Mouse (Mus musculus): Measurements from ENCODE around the gene Fam72a.

Gene Fam72a

GRCm38 (mm10) chr1:131578943-131579680 is 51.4 kb downstream of the Fam72a start:
- CTCF ChIA-PET = no interaction called here

- CTCF ChIA-PET = no interaction called here
These were observed 52.7 kb downstream of the Fam72a start for GRCm38 (mm10) chr1:131580389-131580788.

- CTCF ChIA-PET = no interaction called here
These were observed 55.9 kb downstream of the Fam72a start for GRCm38 (mm10) chr1:131583598-131583997.

DNA sequence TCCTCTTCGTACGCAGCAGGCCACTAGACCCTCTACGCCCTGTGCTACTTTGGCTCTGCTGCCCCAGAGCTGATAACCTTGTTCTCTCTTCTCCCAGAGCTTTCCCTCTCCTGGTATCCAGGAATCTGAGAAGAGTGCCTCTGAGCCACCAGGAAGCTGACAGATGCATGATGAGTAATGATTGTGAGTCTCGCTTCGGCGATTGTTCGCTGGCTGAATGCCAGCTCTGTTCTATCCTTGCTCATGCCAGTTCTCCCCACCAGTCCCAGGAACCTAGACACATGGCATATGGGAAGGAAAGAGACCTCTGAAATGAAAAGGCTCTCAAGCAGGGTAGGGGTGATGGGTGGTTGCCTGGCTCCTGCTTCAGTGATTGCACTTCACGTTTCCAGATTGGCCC is 59.1 kb downstream of the Fam72a start:
- CTCF ChIA-PET = no interaction called here

All from spleen, embryonic (tissue).